Comparison of ENCODE assay signal across 21 mouse cellular contexts in genomic region chr9:58095977-58096376, GRCm38 (mm10). TPM values are rescaled to one million over a fixed set of nuclear protein-coding genes. Genes with fewer than 3 reads are reported as not detected.
DNase-seq lines count a peak whose midpoint lies in the region; ATAC-seq and TF ChIP-seq lines count a peak whose summit lies in the region.
"Had no signal": no experiment of that assay in that cellular context is flagged by ENCODE, and none has a peak within 500 bp of the region (broad histone marks: within the 10 kb centered on the region; RNA-seq: fewer than 3 reads in every experiment).

No protein-coding gene starts in this region.

- H3K27ac ChIP-seq in hindbrain, embryonic 16.5 days (ENCODE audit: low read depth, low read length) = 0 out of 2 replicates have a peak overlapping the region, but pooled peaks have one; percentile 2
- no peak overlapping the region for H3K27ac ChIP-seq in hindbrain, embryonic 11.5 days (ENCODE audit: low read depth, low read length)
- peak overlapping the region; percentile 60; the same call in 1 of the 2 replicates for H3K27ac ChIP-seq in midbrain, embryonic 12.5 days (replicated peaks)
- H3K27ac ChIP-seq in midbrain, postnatal 0 days (ENCODE audit: low read depth, low read length) = no peak overlapping the region
- H3K27ac ChIP-seq in intestine, embryonic 14.5 days (ENCODE audit: low read depth) = peak overlapping the region; percentile 22; the same call in 1 of the 2 replicates
- peak overlapping the region; percentile 13; the same call in 1 of the 2 replicates for H3K27ac ChIP-seq in midbrain, embryonic 15.5 days

- H3K9ac ChIP-seq in hindbrain, embryonic 16.5 days (ENCODE audit: low read depth, low read length) = no peak overlapping the region
- H3K9ac ChIP-seq in hindbrain, embryonic 11.5 days (ENCODE audit: low read depth, low read length) = no peak overlapping the region
- no peak overlapping the region for H3K9ac ChIP-seq in midbrain, embryonic 12.5 days (replicated peaks)
- H3K9ac ChIP-seq in midbrain, postnatal 0 days (replicated peaks; ENCODE audit: low read length, poor library complexity, severe bottlenecking) = no peak overlapping the region
- H3K9ac ChIP-seq in intestine, embryonic 14.5 days (ENCODE audit: low read length) = no peak overlapping the region
- no peak overlapping the region for H3K9ac ChIP-seq in midbrain, embryonic 15.5 days
- H3K9ac ChIP-seq: embryonic facial prominence, embryonic 12.5 days; liver, postnatal 0 days had no signal

- DNase-seq in hindbrain, embryonic 11.5 days (ENCODE audit: low spot score) = no peak
- no peak for DNase-seq in midbrain, postnatal 0 days (ENCODE audit: low spot score)
- no peak for DNase-seq in intestine, embryonic 14.5 days (ENCODE audit: low spot score)
- no peak for DNase-seq in urinary bladder, postnatal 25 days (ENCODE audit: low spot score)
- DNase-seq in right cerebral cortex, adult 18-20 months = no peak
- DNase-seq: adrenal gland, adult 8-10 months; gastrocnemius, postnatal 25 days; kidney, adult 8-10 months; kidney, postnatal 14 days; liver, postnatal 0 days; thymus, adult 18-20 months; thymus, postnatal 4 days had no signal

- ATAC-seq in hindbrain, embryonic 16.5 days = no peak
- ATAC-seq in hindbrain, embryonic 11.5 days (ENCODE audit: low FRiP score) = no peak
- ATAC-seq in midbrain, embryonic 12.5 days (ENCODE audit: low FRiP score, low read depth) = no peak
- no peak for ATAC-seq in midbrain, postnatal 0 days (ENCODE audit: low FRiP score)
- ATAC-seq in intestine, embryonic 14.5 days (replicated peaks; ENCODE audit: low FRiP score, low TSS enrichment, low read depth) = no peak
- no peak for ATAC-seq in midbrain, embryonic 15.5 days (replicated peaks)
- ATAC-seq: liver, postnatal 0 days; Patski had no signal

- 78% methylated on average over 6 of the region's 6 CpGs for WGBS in hindbrain, embryonic 16.5 days
- 88% methylated on average over 6 of the region's 6 CpGs for WGBS in hindbrain, embryonic 11.5 days
- WGBS in midbrain, embryonic 12.5 days = 87% methylated on average over 6 of the region's 6 CpGs
- 67% methylated on average over 6 of the region's 6 CpGs for WGBS in midbrain, postnatal 0 days
- WGBS in intestine, embryonic 14.5 days = 47% methylated on average over 6 of the region's 6 CpGs
- WGBS in midbrain, embryonic 15.5 days = 79% methylated on average over 6 of the region's 6 CpGs

- H3K36me3 ChIP-seq in hindbrain, embryonic 16.5 days (ENCODE audit: control insufficient read depth, insufficient read depth, low read length) = no peaks in the 10 kb centered on the region
- H3K36me3 ChIP-seq in hindbrain, embryonic 11.5 days (ENCODE audit: control insufficient read depth, insufficient read depth, low read length) = no peaks in the 10 kb centered on the region
- H3K36me3 ChIP-seq in midbrain, embryonic 12.5 days = no peaks in the 10 kb centered on the region
- H3K36me3 ChIP-seq in midbrain, postnatal 0 days (ENCODE audit: insufficient read depth, low read length) = no peaks in the 10 kb centered on the region
- no peaks in the 10 kb centered on the region for H3K36me3 ChIP-seq in intestine, embryonic 14.5 days (ENCODE audit: control insufficient read depth, insufficient read depth, low read length)
- no peaks in the 10 kb centered on the region for H3K36me3 ChIP-seq in midbrain, embryonic 15.5 days (replicated peaks)
- H3K36me3 ChIP-seq: embryonic facial prominence, embryonic 12.5 days had no signal

- H3K4me2 ChIP-seq in hindbrain, embryonic 16.5 days (ENCODE audit: low read length) = no peak overlapping the region
- H3K4me2 ChIP-seq in hindbrain, embryonic 11.5 days (replicated peaks; ENCODE audit: low read depth, low read length) = no peak overlapping the region
- no peak overlapping the region for H3K4me2 ChIP-seq in midbrain, embryonic 12.5 days (replicated peaks)
- H3K4me2 ChIP-seq in midbrain, postnatal 0 days (ENCODE audit: low read depth, low read length, poor library complexity, severe bottlenecking) = no peak overlapping the region
- H3K4me2 ChIP-seq in intestine, embryonic 14.5 days (ENCODE audit: low read length) = no peak overlapping the region
- H3K4me2 ChIP-seq in midbrain, embryonic 15.5 days = no peak overlapping the region
- H3K4me2 ChIP-seq: embryonic facial prominence, embryonic 12.5 days had no signal

- no peak for TF ChIP-seq CTCF in midbrain, postnatal 0 days (IDR thresholded peaks at IDR 0.05)

- H3K9me3 ChIP-seq in hindbrain, embryonic 16.5 days (ENCODE audit: control insufficient read depth, low read length) = no peaks in the 10 kb centered on the region
- H3K9me3 ChIP-seq in hindbrain, embryonic 11.5 days (ENCODE audit: control insufficient read depth, low read length) = no peaks in the 10 kb centered on the region
- H3K9me3 ChIP-seq in midbrain, embryonic 12.5 days = no peaks in the 10 kb centered on the region
- no peaks in the 10 kb centered on the region for H3K9me3 ChIP-seq in midbrain, postnatal 0 days (ENCODE audit: low read length)
- no peaks in the 10 kb centered on the region for H3K9me3 ChIP-seq in intestine, embryonic 14.5 days (ENCODE audit: control insufficient read depth, low read length)
- H3K9me3 ChIP-seq in midbrain, embryonic 15.5 days = no peaks in the 10 kb centered on the region
- H3K9me3 ChIP-seq: embryonic facial prominence, embryonic 12.5 days had no signal

- peaks cover 11% of the 10 kb centered on the region for H3K4me1 ChIP-seq in hindbrain, embryonic 16.5 days (ENCODE audit: control insufficient read depth, insufficient read depth, low read depth, low read length)
- H3K4me1 ChIP-seq in hindbrain, embryonic 11.5 days (replicated peaks; ENCODE audit: control insufficient read depth, insufficient read depth, low read length) = peaks cover 4% of the 10 kb centered on the region
- H3K4me1 ChIP-seq in midbrain, embryonic 12.5 days = peaks cover 33% of the 10 kb centered on the region
- peaks cover 6% of the 10 kb centered on the region; the same call in 1 of the 2 replicates for H3K4me1 ChIP-seq in midbrain, postnatal 0 days (ENCODE audit: insufficient read depth, low read length)
- H3K4me1 ChIP-seq in intestine, embryonic 14.5 days (replicated peaks; ENCODE audit: control insufficient read depth, insufficient read depth, low read length) = peaks cover 9% of the 10 kb centered on the region
- H3K4me1 ChIP-seq in midbrain, embryonic 15.5 days = peaks cover 14% of the 10 kb centered on the region

- no peak overlapping the region for H3K4me3 ChIP-seq in hindbrain, embryonic 16.5 days (ENCODE audit: low read length)
- no peak overlapping the region for H3K4me3 ChIP-seq in hindbrain, embryonic 11.5 days (ENCODE audit: low read depth, low read length)
- no peak overlapping the region for H3K4me3 ChIP-seq in midbrain, embryonic 12.5 days
- no peak overlapping the region for H3K4me3 ChIP-seq in midbrain, postnatal 0 days (ENCODE audit: low read depth, low read length)
- H3K4me3 ChIP-seq in intestine, embryonic 14.5 days (ENCODE audit: low read depth, low read length) = no peak overlapping the region
- H3K4me3 ChIP-seq in midbrain, embryonic 15.5 days = no peak overlapping the region
- H3K4me3 ChIP-seq: embryonic facial prominence, embryonic 12.5 days had no signal

- no peaks in the 10 kb centered on the region for H3K27me3 ChIP-seq in hindbrain, embryonic 16.5 days (replicated peaks; ENCODE audit: control insufficient read depth, insufficient read depth, low read length)
- H3K27me3 ChIP-seq in hindbrain, embryonic 11.5 days (ENCODE audit: control insufficient read depth, insufficient read depth, low read length) = no peaks in the 10 kb centered on the region
- H3K27me3 ChIP-seq in midbrain, embryonic 12.5 days = peaks cover 28% of the 10 kb centered on the region
- H3K27me3 ChIP-seq in midbrain, postnatal 0 days (ENCODE audit: insufficient read depth, low read length) = peaks cover 5% of the 10 kb centered on the region; the same call in 1 of the 2 replicates
- H3K27me3 ChIP-seq in intestine, embryonic 14.5 days (replicated peaks; ENCODE audit: control insufficient read depth, insufficient read depth, low read length) = no peaks in the 10 kb centered on the region
- H3K27me3 ChIP-seq in midbrain, embryonic 15.5 days (replicated peaks) = no peaks in the 10 kb centered on the region
- H3K27me3 ChIP-seq: Patski had no signal

RNA-seq across cellular contexts. Expression of gene Ccdc33, which starts 22.6 kb away (rescaled TPM):
- polyA plus RNA-seq in hindbrain, embryonic 16.5 days (2015; fragmentation: Nextera tagmentation; extraction: Ambion mirVana) = 0.43 and 0.79 TPM in 2 replicates
- polyA plus RNA-seq in hindbrain, embryonic 11.5 days (2014; fragmentation: Nextera tagmentation; extraction: Ambion mirVana) = 0.31 and 0.99 TPM in 2 replicates
- 0.64 and 1.0 TPM in 2 replicates for polyA plus RNA-seq in midbrain, embryonic 12.5 days (2016; fragmentation: Nextera tagmentation; extraction: Ambion mirVana)
- total RNA-seq in midbrain, postnatal 0 days (2014; rRNA removed) = 0.24 and 0.27 TPM in 2 replicates
- polyA plus RNA-seq in midbrain, postnatal 0 days (2015; fragmentation: Nextera tagmentation; extraction: Ambion mirVana) = 1.1 and 1.4 TPM in 2 replicates
- 0.11 and 0.27 TPM in 2 replicates for polyA plus RNA-seq in intestine, embryonic 14.5 days (2014; fragmentation: Nextera tagmentation; extraction: Ambion mirVana)
- polyA plus RNA-seq in midbrain, embryonic 15.5 days (2015; fragmentation: Nextera tagmentation; extraction: Ambion mirVana) = 0.36 and 0.79 TPM in 2 replicates
- total RNA-seq: common myeloid progenitor, adult 5-6 weeks; gastrocnemius, postnatal 25 days; hematopoietic stem cell, adult 5-6 weeks; liver, adult 2 months; monocyte, adult 5-6 weeks had no signal
- polyA plus RNA-seq: liver, adult 2 months; liver, postnatal 0 days had no signal

RNA-seq across cellular contexts. Expression of gene Stra6, which starts 32.4 kb away (rescaled TPM):
- polyA plus RNA-seq in hindbrain, embryonic 16.5 days (2015; fragmentation: Nextera tagmentation; extraction: Ambion mirVana) = 11.6 and 16.4 TPM in 2 replicates
- 8.2 and 12.7 TPM in 2 replicates for polyA plus RNA-seq in hindbrain, embryonic 11.5 days (2014; fragmentation: Nextera tagmentation; extraction: Ambion mirVana)
- 8.6 and 9.1 TPM in 2 replicates for polyA plus RNA-seq in midbrain, embryonic 12.5 days (2016; fragmentation: Nextera tagmentation; extraction: Ambion mirVana)
- total RNA-seq in midbrain, postnatal 0 days (2014; rRNA removed) = 19.6 and 20.8 TPM in 2 replicates
- 8.8 and 9.2 TPM in 2 replicates for polyA plus RNA-seq in midbrain, postnatal 0 days (2015; fragmentation: Nextera tagmentation; extraction: Ambion mirVana)
- 8.6 and 9.5 TPM in 2 replicates for polyA plus RNA-seq in intestine, embryonic 14.5 days (2014; fragmentation: Nextera tagmentation; extraction: Ambion mirVana)
- polyA plus RNA-seq in midbrain, embryonic 15.5 days (2015; fragmentation: Nextera tagmentation; extraction: Ambion mirVana) = 15.0 and 15.7 TPM in 2 replicates
- total RNA-seq: common myeloid progenitor, adult 5-6 weeks; hematopoietic stem cell, adult 5-6 weeks; liver, adult 2 months; monocyte, adult 5-6 weeks had no signal
- polyA plus RNA-seq: liver, adult 2 months; liver, postnatal 0 days had no signal

Comparison
In these comparisons a context has a peak if more than half of its experiments do, and no peak if none do; other contexts are left out.
1. H3K27ac ChIP-seq: peak in hindbrain, embryonic 16.5 days (single experiment), midbrain, embryonic 12.5 days (single experiment), intestine, embryonic 14.5 days (single experiment) and midbrain, embryonic 15.5 days (single experiment); none in hindbrain, embryonic 11.5 days (single experiment) and midbrain, postnatal 0 days (single experiment).